Mouse (Mus musculus) liver, adult 2 months (tissue): ENCODE measurements around the gene Gpn3.

Experiments used
- CTCF ChIP-seq: fragments of 200-500 bp; IDR thresholded peaks from 2 replicates; pipeline ENCODE4 v1.5.1; 2011; ENCODE audit warnings: low read depth, low read length, control low read depth
- POLR2A ChIP-seq: fragments of 200-500 bp; IDR thresholded peaks from 2 replicates; pipeline ENCODE4 v1.6.1; 2011; ENCODE audit warnings: low read length, control low read depth; ENCODE audit not compliant: insufficient read depth; ENCODE audit errors: extremely low read depth

DNA sequence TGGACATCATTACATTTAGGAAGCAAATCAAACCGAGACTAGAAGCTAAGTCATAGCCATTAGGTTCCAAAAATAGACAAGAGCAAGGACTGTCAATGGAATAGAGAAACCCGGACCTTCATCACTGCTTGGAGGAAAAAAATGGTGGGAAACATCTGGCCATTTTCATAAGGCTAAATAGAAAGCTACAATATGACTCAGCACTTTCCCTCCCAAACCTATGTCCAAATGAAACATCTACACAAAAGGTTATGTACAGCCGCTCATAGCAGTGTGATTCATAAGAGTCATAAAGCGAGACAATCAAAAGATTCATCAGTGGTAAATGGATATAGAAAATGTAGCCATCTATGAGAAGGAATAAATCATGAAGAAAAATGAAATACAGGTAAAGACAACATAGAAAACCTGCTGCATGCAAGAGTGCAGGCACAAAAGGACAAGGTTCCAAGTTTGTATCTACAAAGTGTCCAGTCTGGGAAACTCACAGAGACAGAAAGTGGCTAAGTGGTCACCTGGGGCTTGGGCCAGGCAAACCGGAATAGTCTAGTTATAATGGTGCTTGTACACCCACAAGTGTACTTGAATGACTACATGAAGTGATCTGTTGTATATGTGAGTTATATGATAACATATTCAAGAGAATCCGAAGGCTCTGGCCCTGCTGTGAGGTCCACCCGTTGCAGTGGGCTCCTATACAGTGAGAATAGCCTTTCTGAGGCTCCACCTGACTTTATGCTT lies 35.0 kb upstream of the Gpn3 start:
- TF ChIP-seq CTCF: no peak
- TF ChIP-seq POLR2A: no peak
